Mouse (Mus musculus): ENCODE data around the gene Frmd4a. TPM values are rescaled to one million over a fixed set of nuclear protein-coding genes. Genes with fewer than 3 reads are reported as not detected.

Gene Frmd4a
- polyA plus RNA-seq, 2 experiments, result 39.6 to 47.0 TPM

- Histone ChIP-seq H3K4me3 (replicated peaks; ENCODE audit: low read length) (no peak overlapping the region), H3K27ac (replicated peaks; ENCODE audit: low read depth, low read length) (no peak overlapping the region), H3K27me3 (ENCODE audit: control insufficient read depth, insufficient read depth, low read length) (no peaks in the 10 kb centered on the region), H3K9me3 (ENCODE audit: control insufficient read depth, low read length) (no peaks in the 10 kb centered on the region), H3K4me2 (replicated peaks; ENCODE audit: low read depth, low read length, severe bottlenecking) (no peak overlapping the region), H3K36me3 (ENCODE audit: control insufficient read depth, insufficient read depth, low read length) (peaks cover 23% of the 10 kb centered on the region), H3K9ac (ENCODE audit: low read depth, low read length, severe bottlenecking) (no peak overlapping the region), H3K4me1 (ENCODE audit: control insufficient read depth, insufficient read depth, low read length) (peaks cover 23% of the 10 kb centered on the region)
- ATAC-seq (ENCODE audit: low FRiP score, low read depth) (no peak), DNase-seq (ENCODE audit: low spot score) (no peak)
- WGBS, result 88% methylated on average over 2 of the region's 2 CpGs
- no peak for TF ChIP-seq POLR2A (IDR thresholded peaks at IDR 0.05; ENCODE audit: borderline replicate concordance, extremely low read depth, insufficient read depth, insufficient read length)
Measured at GRCm38 (mm10) chr2:4487280-4487679, 469.8 kb downstream of the Frmd4a start.

GRCm38 (mm10) chr2:4490845-4491244 lies 473.3 kb downstream of the Frmd4a start:
- 65% methylated on average over 5 of the region's 5 CpGs for WGBS
- H3K9ac ChIP-seq (ENCODE audit: low read depth, low read length, severe bottlenecking), result no peak overlapping the region

GRCm38 (mm10) chr2:4492485-4493481 lies 475.3 kb downstream of the Frmd4a start:
- H3K27ac ChIP-seq (replicated peaks; ENCODE audit: low read depth, low read length), result peak overlapping the region; percentile 44
- TF ChIP-seq POLR2A (IDR thresholded peaks at IDR 0.05; ENCODE audit: borderline replicate concordance, extremely low read depth, insufficient read depth, insufficient read length), result no peak
- no peak overlapping the region for H3K4me2 ChIP-seq (replicated peaks; ENCODE audit: low read depth, low read length, severe bottlenecking)
- H3K4me1 ChIP-seq (ENCODE audit: control insufficient read depth, insufficient read depth, low read length), result peaks cover 25% of the 10 kb centered on the region
- peaks cover 26% of the 10 kb centered on the region for H3K36me3 ChIP-seq (ENCODE audit: control insufficient read depth, insufficient read depth, low read length)
- WGBS, result 41% methylated on average over 20 of the region's 20 CpGs
- no peak overlapping the region for H3K4me3 ChIP-seq (replicated peaks; ENCODE audit: low read length)
- H3K9me3 ChIP-seq (ENCODE audit: control insufficient read depth, low read length), result no peaks in the 10 kb centered on the region
- peak; percentile 77 for ATAC-seq (ENCODE audit: low FRiP score, low read depth)
- H3K27me3 ChIP-seq (ENCODE audit: control insufficient read depth, insufficient read depth, low read length), result no peaks in the 10 kb centered on the region
- no peak overlapping the region for H3K9ac ChIP-seq (ENCODE audit: low read depth, low read length, severe bottlenecking)
- DNase-seq (ENCODE audit: low spot score), result peak; percentile 85

More at GRCm38 (mm10) chr2:4490845-4491244, 473.3 kb downstream of the Frmd4a start:
- DNase-seq (ENCODE audit: low spot score) (no peak), ATAC-seq (ENCODE audit: low FRiP score, low read depth) (no peak)
- Histone ChIP-seq H3K4me3 (replicated peaks; ENCODE audit: low read length) (no peak overlapping the region), H3K9me3 (ENCODE audit: control insufficient read depth, low read length) (no peaks in the 10 kb centered on the region), H3K36me3 (ENCODE audit: control insufficient read depth, insufficient read depth, low read length) (peaks cover 11% of the 10 kb centered on the region), H3K27ac (replicated peaks; ENCODE audit: low read depth, low read length) (no peak overlapping the region), H3K4me2 (replicated peaks; ENCODE audit: low read depth, low read length, severe bottlenecking) (no peak overlapping the region), H3K4me1 (ENCODE audit: control insufficient read depth, insufficient read depth, low read length) (peaks cover 25% of the 10 kb centered on the region), H3K27me3 (ENCODE audit: control insufficient read depth, insufficient read depth, low read length) (no peaks in the 10 kb centered on the region)
- no peak for TF ChIP-seq POLR2A (IDR thresholded peaks at IDR 0.05; ENCODE audit: borderline replicate concordance, extremely low read depth, insufficient read depth, insufficient read length)

GRCm38 (mm10) chr2:4494478-4494877 lies 477.0 kb downstream of the Frmd4a start:
- DNase-seq (ENCODE audit: low spot score), result no peak
- Histone ChIP-seq H3K36me3 (ENCODE audit: control insufficient read depth, insufficient read depth, low read length) (peaks cover 35% of the 10 kb centered on the region), H3K4me3 (replicated peaks; ENCODE audit: low read length) (no peak overlapping the region), H3K27me3 (ENCODE audit: control insufficient read depth, insufficient read depth, low read length) (no peaks in the 10 kb centered on the region), H3K9me3 (ENCODE audit: control insufficient read depth, low read length) (no peaks in the 10 kb centered on the region), H3K9ac (ENCODE audit: low read depth, low read length, severe bottlenecking) (no peak overlapping the region), H3K4me2 (replicated peaks; ENCODE audit: low read depth, low read length, severe bottlenecking) (no peak overlapping the region), H3K27ac (replicated peaks; ENCODE audit: low read depth, low read length) (no peak overlapping the region), H3K4me1 (ENCODE audit: control insufficient read depth, insufficient read depth, low read length) (peaks cover 25% of the 10 kb centered on the region)
- ATAC-seq (ENCODE audit: low FRiP score, low read depth), result no peak
- no peak for TF ChIP-seq POLR2A (IDR thresholded peaks at IDR 0.05; ENCODE audit: borderline replicate concordance, extremely low read depth, insufficient read depth, insufficient read length)
- 73% methylated on average over 2 of the region's 2 CpGs for WGBS

- Histone ChIP-seq H3K36me3 (ENCODE audit: control insufficient read depth, insufficient read depth, low read length) (peaks cover 60% of the 10 kb centered on the region), H3K9ac (ENCODE audit: low read depth, low read length, severe bottlenecking) (no peak overlapping the region), H3K27me3 (ENCODE audit: control insufficient read depth, insufficient read depth, low read length) (no peaks in the 10 kb centered on the region), H3K4me2 (replicated peaks; ENCODE audit: low read depth, low read length, severe bottlenecking) (no peak overlapping the region), H3K9me3 (ENCODE audit: control insufficient read depth, low read length) (no peaks in the 10 kb centered on the region), H3K4me1 (ENCODE audit: control insufficient read depth, insufficient read depth, low read length) (no peaks in the 10 kb centered on the region), H3K27ac (replicated peaks; ENCODE audit: low read depth, low read length) (no peak overlapping the region), H3K4me3 (replicated peaks; ENCODE audit: low read length) (no peak overlapping the region)
- TF ChIP-seq POLR2A (IDR thresholded peaks at IDR 0.05; ENCODE audit: borderline replicate concordance, extremely low read depth, insufficient read depth, insufficient read length), result no peak
- peak; percentile 51; the same call in 1 of the 2 replicates for ATAC-seq (ENCODE audit: low FRiP score, low read depth)
- DNase-seq (ENCODE audit: low spot score), result peak; percentile 87
- WGBS, result 0% methylated on average over 1 of the region's 1 CpGs
Measured at GRCm38 (mm10) chr2:4499257-4499656, 481.7 kb downstream of the Frmd4a start.
